Mouse (Mus musculus): ENCODE measurements around the gene Stil. TPM values are rescaled to one million over a fixed set of nuclear protein-coding genes. Genes with fewer than 3 reads are reported as not detected.

Gene Stil
- polyA plus RNA-seq, 1 experiment from 2014 or later = 25.1 TPM

DNA sequence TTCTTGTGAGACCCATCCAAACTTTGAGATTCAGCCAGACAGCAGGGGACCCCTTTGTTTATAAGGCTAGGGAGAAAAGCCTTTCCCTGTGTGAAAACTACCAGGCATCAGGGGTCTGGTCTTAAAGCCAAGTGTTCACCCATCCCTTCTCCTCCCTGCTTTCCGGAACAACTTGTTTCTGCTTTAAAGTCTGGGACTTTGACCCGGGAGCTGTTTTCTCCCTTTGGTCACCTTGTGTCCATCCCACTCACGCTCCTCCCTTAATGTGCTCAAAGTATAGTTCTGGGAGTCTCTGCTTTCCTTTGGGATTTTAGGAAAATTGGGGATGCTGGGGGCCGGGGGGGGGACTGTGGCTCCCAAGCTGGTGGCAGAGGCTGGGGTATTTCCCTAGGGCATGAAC, 86.3 kb downstream of the Stil start:
- ATAC-seq (replicated peaks; ENCODE audit: insufficient number of reproducible peaks, low FRiP score, low TSS enrichment, low read depth) (no peak), DNase-seq (ENCODE audit: low spot score) (no peak)
- Histone ChIP-seq H3K27ac (replicated peaks; ENCODE audit: low read depth, low read length) (no peak overlapping the region), H3K36me3 (replicated peaks; ENCODE audit: control insufficient read depth, insufficient read depth, low read depth, low read length) (no peaks in the 10 kb centered on the region), H3K9ac (replicated peaks; ENCODE audit: low read length) (no peak overlapping the region), H3K4me2 (ENCODE audit: low read depth, low read length) (no peak overlapping the region), H3K9me3 (replicated peaks; ENCODE audit: control insufficient read depth, low read length) (no peaks in the 10 kb centered on the region), H3K4me1 (ENCODE audit: control insufficient read depth, insufficient read depth, low read length) (no peaks in the 10 kb centered on the region), H3K27me3 (ENCODE audit: control insufficient read depth, insufficient read depth, low read length) (peaks cover 3% of the 10 kb centered on the region; the same call in 1 of the 2 replicates), H3K4me3 (ENCODE audit: low read depth, low read length) (no peak overlapping the region)
- 80% methylated on average over 4 of the region's 4 CpGs for WGBS

DNA sequence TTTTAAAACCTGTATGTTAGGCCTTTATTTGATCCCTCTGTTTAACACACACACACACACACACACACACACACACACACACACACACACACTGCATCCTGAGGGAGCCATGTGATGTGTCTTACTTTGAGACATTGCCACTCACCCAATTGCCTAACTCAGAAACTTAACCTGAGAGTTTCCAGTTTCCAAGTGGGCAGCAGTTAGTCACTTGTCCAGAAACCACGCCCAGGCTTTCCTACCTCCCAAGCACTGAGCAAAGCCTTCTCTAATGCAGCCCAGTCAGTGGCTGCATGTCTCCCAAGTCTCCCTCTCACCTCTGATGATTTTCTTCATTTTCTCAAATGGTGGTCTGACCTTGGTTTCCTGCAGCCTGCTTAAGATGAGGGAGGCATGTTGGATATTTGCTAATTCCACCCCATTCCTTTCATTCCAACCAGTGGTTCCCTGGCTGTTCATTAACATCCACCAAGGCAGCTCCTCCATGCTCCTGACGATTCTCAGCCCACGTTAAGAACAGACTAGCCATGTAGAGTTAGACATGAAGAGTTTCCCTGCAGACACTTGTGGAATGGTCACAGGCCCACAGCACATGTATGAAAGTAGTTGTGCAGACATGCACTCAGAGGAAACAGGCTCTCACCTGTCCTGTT, 86.9 kb downstream of the Stil start:
- WGBS = 63% methylated on average over 3 of the region's 3 CpGs
- Histone ChIP-seq H3K36me3 (replicated peaks; ENCODE audit: control insufficient read depth, insufficient read depth, low read depth, low read length) (no peaks in the 10 kb centered on the region), H3K9ac (replicated peaks; ENCODE audit: low read length) (no peak overlapping the region), H3K9me3 (replicated peaks; ENCODE audit: control insufficient read depth, low read length) (no peaks in the 10 kb centered on the region), H3K4me1 (ENCODE audit: control insufficient read depth, insufficient read depth, low read length) (no peaks in the 10 kb centered on the region), H3K4me2 (ENCODE audit: low read depth, low read length) (no peak overlapping the region), H3K27ac (replicated peaks; ENCODE audit: low read depth, low read length) (no peak overlapping the region), H3K4me3 (ENCODE audit: low read depth, low read length) (no peak overlapping the region), H3K27me3 (ENCODE audit: control insufficient read depth, insufficient read depth, low read length) (peaks cover 3% of the 10 kb centered on the region; the same call in 1 of the 2 replicates)
- ATAC-seq (replicated peaks; ENCODE audit: insufficient number of reproducible peaks, low FRiP score, low TSS enrichment, low read depth) = no peak
- DNase-seq (ENCODE audit: low spot score) = no peak

DNA sequence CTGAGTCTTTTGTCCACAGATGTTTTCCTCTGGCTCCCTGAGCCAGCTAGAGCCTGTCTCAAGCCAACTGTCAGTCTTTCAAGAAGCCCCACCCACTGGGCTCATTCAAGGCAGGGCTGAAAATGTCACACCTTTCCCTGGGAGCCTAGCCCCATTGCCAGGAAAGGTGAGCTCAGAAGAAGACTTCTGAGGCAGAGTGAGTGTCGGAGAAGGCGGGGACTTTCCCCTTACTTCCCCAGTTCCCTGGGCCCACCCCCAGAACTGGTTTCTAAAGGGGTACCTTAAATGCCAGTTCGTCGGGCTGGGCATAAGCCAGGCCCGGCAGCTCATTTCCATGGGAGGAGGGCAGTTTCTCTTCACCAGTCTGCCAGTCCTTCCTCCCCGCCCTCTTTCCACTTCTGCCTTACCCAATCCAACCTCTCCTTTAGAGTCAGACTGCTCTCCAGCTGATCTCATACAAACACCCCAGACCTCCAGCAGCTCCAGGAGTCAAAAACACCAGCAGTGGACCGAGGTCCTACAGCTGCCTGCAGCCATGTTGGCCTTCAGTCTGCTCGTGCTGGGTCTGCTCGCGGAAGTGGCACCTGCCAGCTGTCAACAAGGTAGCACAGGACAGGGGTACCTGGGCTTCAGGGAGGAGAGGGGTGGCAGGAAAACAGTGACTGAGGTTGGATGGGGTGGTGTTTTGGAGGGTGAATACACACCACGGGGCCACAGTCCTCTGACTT, 88.8 kb downstream of the Stil start, which contains the start of gene Pdzk1ip1:
TSS of gene Pdzk1ip1 (plus strand) at position 98 of the 728 bp plus-strand sequence.
- Histone ChIP-seq H3K27ac (replicated peaks; ENCODE audit: low read depth, low read length) (no peak within 1 kb of the TSS), H3K4me2 (ENCODE audit: low read depth, low read length) (no peak within 1 kb of the TSS), H3K36me3 (replicated peaks; ENCODE audit: control insufficient read depth, insufficient read depth, low read depth, low read length) (no peaks in the 10 kb centered on the region), H3K9ac (replicated peaks; ENCODE audit: low read length) (no peak within 1 kb of the TSS), H3K27me3 (ENCODE audit: control insufficient read depth, insufficient read depth, low read length) (peaks cover 3% of the 10 kb centered on the region; the same call in 1 of the 2 replicates), H3K4me1 (ENCODE audit: control insufficient read depth, insufficient read depth, low read length) (no peaks in the 10 kb centered on the region), H3K9me3 (replicated peaks; ENCODE audit: control insufficient read depth, low read length) (no peaks in the 10 kb centered on the region), H3K4me3 (ENCODE audit: low read depth, low read length) (no peak within 1 kb of the TSS)
- no peak for DNase-seq (ENCODE audit: low spot score)
- no peak for ATAC-seq (replicated peaks; ENCODE audit: insufficient number of reproducible peaks, low FRiP score, low TSS enrichment, low read depth)
- WGBS = 20% methylated on average over 11 of the region's 11 CpGs

DNA sequence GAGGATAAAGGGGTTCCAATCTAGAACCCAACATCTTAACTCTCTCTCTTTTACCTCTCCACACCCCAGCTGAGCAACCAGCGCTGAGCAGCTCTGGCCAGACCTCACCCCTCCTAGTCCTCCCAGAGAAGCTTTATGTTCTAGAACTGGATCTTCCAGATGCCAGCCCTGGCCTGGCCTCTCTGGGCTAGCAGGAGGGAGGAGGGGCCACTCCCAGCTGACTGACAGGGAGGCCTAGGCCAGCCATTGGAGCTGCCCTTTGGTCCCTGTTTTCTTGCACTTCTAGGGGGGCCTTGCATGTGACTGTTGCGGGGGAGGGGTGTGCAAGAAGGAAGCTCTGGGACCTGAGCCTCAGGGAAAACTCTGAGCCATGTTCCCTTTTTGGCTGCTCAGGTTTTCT, 90.6 kb downstream of the Stil start:
- 75% methylated on average over 2 of the region's 2 CpGs for WGBS
- peaks cover 16% of the 10 kb centered on the region for H3K27me3 ChIP-seq (ENCODE audit: control insufficient read depth, insufficient read depth, low read length)
- H3K4me3 ChIP-seq (ENCODE audit: low read depth, low read length) = no peak overlapping the region
- 0 out of 2 replicates have a peak, but pooled peaks have one; percentile 20 for ATAC-seq (replicated peaks; ENCODE audit: insufficient number of reproducible peaks, low FRiP score, low TSS enrichment, low read depth)
- no peaks in the 10 kb centered on the region; the same call in 1 of the 2 replicates for H3K4me1 ChIP-seq (ENCODE audit: control insufficient read depth, insufficient read depth, low read length)
- no peak overlapping the region for H3K27ac ChIP-seq (replicated peaks; ENCODE audit: low read depth, low read length)
- H3K36me3 ChIP-seq (replicated peaks; ENCODE audit: control insufficient read depth, insufficient read depth, low read depth, low read length) = no peaks in the 10 kb centered on the region
- DNase-seq (ENCODE audit: low spot score) = no peak
- no peak overlapping the region for H3K4me2 ChIP-seq (ENCODE audit: low read depth, low read length)
- no peaks in the 10 kb centered on the region for H3K9me3 ChIP-seq (replicated peaks; ENCODE audit: control insufficient read depth, low read length)
- no peak overlapping the region for H3K9ac ChIP-seq (replicated peaks; ENCODE audit: low read length)

DNA sequence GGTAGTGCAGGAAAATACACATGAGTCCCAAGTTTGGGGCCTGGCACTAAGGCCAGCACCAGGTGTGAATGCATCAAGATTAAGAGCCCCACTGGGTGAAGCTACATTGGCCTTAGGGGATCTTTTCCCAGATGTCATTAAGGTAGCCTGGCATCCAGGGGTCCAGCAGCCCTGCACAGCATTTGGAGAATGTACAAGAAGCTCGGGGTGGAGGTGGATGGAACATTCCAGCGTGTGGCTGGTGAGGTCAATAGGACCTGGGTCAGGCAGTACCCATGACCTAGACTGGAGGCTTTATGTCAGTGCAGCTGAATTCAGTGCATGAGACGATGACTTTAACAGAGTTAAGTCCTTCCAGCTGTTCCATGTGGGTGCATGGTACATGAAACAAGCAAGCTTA, 91.8 kb downstream of the Stil start:
- no peak for DNase-seq (ENCODE audit: low spot score)
- Histone ChIP-seq H3K27ac (replicated peaks; ENCODE audit: low read depth, low read length) (no peak overlapping the region), H3K4me2 (ENCODE audit: low read depth, low read length) (no peak overlapping the region), H3K9ac (replicated peaks; ENCODE audit: low read length) (no peak overlapping the region), H3K36me3 (replicated peaks; ENCODE audit: control insufficient read depth, insufficient read depth, low read depth, low read length) (no peaks in the 10 kb centered on the region), H3K27me3 (ENCODE audit: control insufficient read depth, insufficient read depth, low read length) (peaks cover 21% of the 10 kb centered on the region), H3K4me1 (ENCODE audit: control insufficient read depth, insufficient read depth, low read length) (no peaks in the 10 kb centered on the region; the same call in 1 of the 2 replicates), H3K9me3 (replicated peaks; ENCODE audit: control insufficient read depth, low read length) (no peaks in the 10 kb centered on the region), H3K4me3 (ENCODE audit: low read depth, low read length) (no peak overlapping the region)
- 76% methylated on average over 3 of the region's 3 CpGs for WGBS
- ATAC-seq (replicated peaks; ENCODE audit: insufficient number of reproducible peaks, low FRiP score, low TSS enrichment, low read depth) = no peak

Other genes starting within 250 kb of the Stil start
- not detected in 2 replicates for gene Gm12830, start 178.4 kb upstream of the Stil start, polyA plus RNA-seq (2014; fragmentation: Nextera tagmentation; extraction: Ambion mirVana)
- 2.7 and 3.6 TPM in 2 replicates for gene Foxd2, start 91.3 kb upstream of the Stil start, polyA plus RNA-seq (2014; fragmentation: Nextera tagmentation; extraction: Ambion mirVana)
- gene Foxe3, start 74.1 kb upstream of the Stil start, polyA plus RNA-seq (2014; fragmentation: Nextera tagmentation; extraction: Ambion mirVana) = 1.1 and 3.1 TPM in 2 replicates
- gene Cmpk1, start 12.9 kb upstream of the Stil start, polyA plus RNA-seq (2014; fragmentation: Nextera tagmentation; extraction: Ambion mirVana) = 120 and 132 TPM in 2 replicates
- 4.8 and 5.3 TPM in 2 replicates for gene Tal1, start 56.3 kb downstream of the Stil start, polyA plus RNA-seq (2014; fragmentation: Nextera tagmentation; extraction: Ambion mirVana)
- gene Pdzk1ip1, start 88.5 kb downstream of the Stil start, polyA plus RNA-seq (2014; fragmentation: Nextera tagmentation; extraction: Ambion mirVana) = 11.3 and 13.1 TPM in 2 replicates
- 0.42 and 0.50 TPM in 2 replicates for gene Cyp4x1, start 134.1 kb downstream of the Stil start, polyA plus RNA-seq (2014; fragmentation: Nextera tagmentation; extraction: Ambion mirVana)
- gene Cyp4a29, start 241.9 kb downstream of the Stil start, polyA plus RNA-seq (2014; fragmentation: Nextera tagmentation; extraction: Ambion mirVana) = not detected in 2 replicates

Data from embryonic facial prominence, embryonic 11.5 days (tissue).